Mouse (Mus musculus) heart, adult 2 months (tissue): ENCODE measurements at regions not wholly inside any gene's neighbourhood (a gene's known extent, or its start where the extent isn't known, plus 50 kb on each side); places are given as distances from the start of the nearest gene placed in this dataset.

Experiments used
- CTCF ChIP-seq: fragments of 200-600 bp; IDR thresholded peaks from 2 replicates; pipeline ENCODE4 v1.8.1; 2022; ENCODE audit warnings: antibody characterized with exemption, mild to moderate bottlenecking, moderate library complexity
- POLR2A ChIP-seq: fragments of 200-500 bp; IDR thresholded peaks from 2 replicates; pipeline ENCODE4 v1.6.1; 2011; ENCODE audit warnings: mild to moderate bottlenecking, low read depth, low read length, control low read depth; ENCODE audit not compliant: insufficient read depth

DNA sequence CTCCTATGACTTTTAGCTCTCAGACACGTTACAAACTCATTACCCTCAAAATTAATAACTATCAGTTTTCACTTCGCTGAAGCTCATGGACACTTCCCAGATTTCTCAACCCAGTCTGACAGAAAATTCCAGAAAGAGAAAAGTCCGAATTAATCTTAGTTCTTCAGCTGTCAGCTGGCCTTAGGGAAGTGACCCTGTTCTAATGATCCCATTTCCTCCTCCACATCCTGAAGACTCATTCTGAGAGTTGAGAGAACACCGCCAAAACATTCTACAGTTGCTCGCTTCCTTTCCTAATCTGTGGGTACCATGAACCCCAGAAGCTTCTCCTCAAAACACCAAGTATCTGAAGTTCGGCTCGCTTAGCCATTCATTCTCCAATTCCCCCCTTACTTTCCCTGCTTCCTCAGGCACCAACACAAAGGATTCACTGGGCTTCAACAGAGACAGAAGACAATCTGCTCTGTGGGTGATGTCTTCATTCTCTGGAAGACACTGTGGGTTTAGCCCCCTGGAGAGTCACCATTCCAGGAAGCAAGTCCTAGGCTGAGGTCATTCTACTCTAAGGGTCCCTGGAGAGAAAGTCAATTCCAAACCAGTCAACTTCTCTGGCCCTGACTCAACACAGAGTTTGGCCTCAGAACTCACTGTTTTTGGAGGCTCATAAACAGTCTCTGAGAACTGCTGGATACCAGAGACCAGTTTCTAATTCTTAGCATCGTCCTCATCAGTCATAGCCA is 81.2 kb downstream of the Polr2m start:
- TF ChIP-seq POLR2A (no peak), CTCF (no peak)
